Comparison of ENCODE assay signal across 28 mouse cellular contexts in genomic region chr7:18779337-18779781, GRCm38 (mm10). TPM values are rescaled to one million over a fixed set of nuclear protein-coding genes. Genes with fewer than 3 reads are reported as not detected.
A peak's percentile ranks its signal among the peaks of the same experiment; 100 is the strongest.
DNase-seq lines count a peak whose midpoint lies in the region; ATAC-seq lines count a peak whose summit lies in the region.
"Had no signal": no experiment of that assay in that cellular context is flagged by ENCODE, and none has a peak within 500 bp of the region (broad histone marks: within the 10 kb centered on the region; RNA-seq: fewer than 3 reads in every experiment).

No protein-coding gene starts in this region.

- no peaks in the 10 kb centered on the region for H3K4me1 ChIP-seq in limb, embryonic 15.5 days
- no peaks in the 10 kb centered on the region for H3K4me1 ChIP-seq in limb, embryonic 10.5 days
- H3K4me1 ChIP-seq in midbrain, embryonic 10.5 days: no peaks in the 10 kb centered on the region
- no peaks in the 10 kb centered on the region for H3K4me1 ChIP-seq in midbrain, embryonic 11.5 days (ENCODE audit: control insufficient read depth, insufficient read depth, low read length)
- H3K4me1 ChIP-seq: embryonic facial prominence, embryonic 15.5 days; limb, embryonic 12.5 days; liver, embryonic 13.5 days; midbrain, embryonic 15.5 days had no signal

- intact Hi-C loops in heart, postnatal 25 days (cut with DNase I): no loop called here
- intact Hi-C loops in left cerebral cortex, postnatal 14 days (cut with DNase I): no loop called here

- no peak overlapping the region for H3K27ac ChIP-seq in limb, embryonic 15.5 days
- H3K27ac ChIP-seq in limb, embryonic 10.5 days: no peak overlapping the region
- H3K27ac ChIP-seq in midbrain, embryonic 10.5 days (replicated peaks): no peak overlapping the region
- no peak overlapping the region for H3K27ac ChIP-seq in midbrain, embryonic 11.5 days (ENCODE audit: low read depth, low read length)
- H3K27ac ChIP-seq: embryonic facial prominence, embryonic 15.5 days; left cerebral cortex, adult 2 months; limb, embryonic 12.5 days; liver, embryonic 13.5 days; midbrain, embryonic 15.5 days had no signal

- H3K4me2 ChIP-seq in limb, embryonic 15.5 days: no peak overlapping the region
- no peak overlapping the region for H3K4me2 ChIP-seq in midbrain, embryonic 11.5 days
- H3K4me2 ChIP-seq: embryonic facial prominence, embryonic 15.5 days; limb, embryonic 12.5 days; liver, embryonic 13.5 days; midbrain, embryonic 15.5 days had no signal

- H3K9me3 ChIP-seq in limb, embryonic 15.5 days: no peaks in the 10 kb centered on the region
- H3K9me3 ChIP-seq in limb, embryonic 10.5 days (replicated peaks): no peaks in the 10 kb centered on the region
- H3K9me3 ChIP-seq in midbrain, embryonic 10.5 days (replicated peaks): no peaks in the 10 kb centered on the region
- no peaks in the 10 kb centered on the region for H3K9me3 ChIP-seq in midbrain, embryonic 11.5 days (ENCODE audit: control insufficient read depth, low read length)
- H3K9me3 ChIP-seq: embryonic facial prominence, embryonic 15.5 days; limb, embryonic 12.5 days; liver, embryonic 13.5 days had no signal

- H3K4me3 ChIP-seq in limb, embryonic 15.5 days: no peak overlapping the region
- H3K4me3 ChIP-seq in limb, embryonic 10.5 days: no peak overlapping the region
- H3K4me3 ChIP-seq in midbrain, embryonic 10.5 days: no peak overlapping the region
- no peak overlapping the region for H3K4me3 ChIP-seq in midbrain, embryonic 11.5 days (ENCODE audit: low read depth, low read length)
- H3K4me3 ChIP-seq: embryonic facial prominence, embryonic 15.5 days; left cerebral cortex, adult 2 months; limb, embryonic 12.5 days; liver, embryonic 13.5 days; midbrain, embryonic 15.5 days; myocyte had no signal

- 0 out of 2 replicates have a peak, but pooled peaks have one; percentile 40 for ATAC-seq in limb, embryonic 15.5 days (ENCODE audit: insufficient number of reproducible peaks, low FRiP score, low TSS enrichment, low read depth)
- ATAC-seq in midbrain, embryonic 11.5 days (ENCODE audit: low FRiP score): no peak
- ATAC-seq: hindbrain, embryonic 16.5 days; intestine, postnatal 0 days; midbrain, embryonic 15.5 days had no signal

- H3K36me3 ChIP-seq in limb, embryonic 15.5 days: no peaks in the 10 kb centered on the region
- H3K36me3 ChIP-seq in limb, embryonic 10.5 days: no peaks in the 10 kb centered on the region
- H3K36me3 ChIP-seq in midbrain, embryonic 10.5 days: no peaks in the 10 kb centered on the region
- H3K36me3 ChIP-seq in midbrain, embryonic 11.5 days (ENCODE audit: control insufficient read depth, insufficient read depth, low read length): no peaks in the 10 kb centered on the region
- H3K36me3 ChIP-seq: embryonic facial prominence, embryonic 15.5 days; limb, embryonic 12.5 days; liver, embryonic 13.5 days; midbrain, embryonic 15.5 days had no signal

- no peak overlapping the region for H3K9ac ChIP-seq in limb, embryonic 15.5 days
- no peak overlapping the region for H3K9ac ChIP-seq in midbrain, embryonic 11.5 days (ENCODE audit: low read length)
- H3K9ac ChIP-seq: embryonic facial prominence, embryonic 15.5 days; limb, embryonic 12.5 days; liver, embryonic 13.5 days; midbrain, embryonic 15.5 days had no signal

- no peaks in the 10 kb centered on the region for H3K27me3 ChIP-seq in limb, embryonic 15.5 days
- no peaks in the 10 kb centered on the region for H3K27me3 ChIP-seq in limb, embryonic 10.5 days (ENCODE audit: low read depth, poor library complexity, severe bottlenecking)
- no peaks in the 10 kb centered on the region for H3K27me3 ChIP-seq in midbrain, embryonic 10.5 days (ENCODE audit: low read depth, poor library complexity, severe bottlenecking)
- H3K27me3 ChIP-seq in midbrain, embryonic 11.5 days (ENCODE audit: control insufficient read depth, insufficient read depth, low read length): no peaks in the 10 kb centered on the region
- H3K27me3 ChIP-seq: embryonic facial prominence, embryonic 15.5 days; limb, embryonic 12.5 days; liver, embryonic 13.5 days; midbrain, embryonic 15.5 days had no signal

- DNase-seq in heart, adult 8-10 months (ENCODE audit: low spot score): peak; percentile 19
- no peak for DNase-seq in heart, postnatal 25 days (ENCODE audit: low spot score)
- DNase-seq in limb, embryonic 10.5 days (ENCODE audit: low spot score): no peak
- DNase-seq in midbrain, embryonic 10.5 days (ENCODE audit: low spot score): peak; percentile 5
- DNase-seq in midbrain, embryonic 11.5 days (ENCODE audit: low spot score, missing footprints): no peak
- DNase-seq in left cerebral cortex, postnatal 14 days (ENCODE audit: low spot score in 2 of 2): no peak
- DNase-seq in cerebellum, adult 11-12 months: no peak
- DNase-seq: adrenal gland, postnatal 36 days; cerebellum, adult 2 months; cerebellum, postnatal 36 days; kidney, postnatal 36 days; liver, embryonic 13.5 days; spleen, adult 18-20 months; thymus, postnatal 36 days had no signal

RNA-seq across cellular contexts. Expression of gene Psg19, which starts 19.0 kb away (rescaled TPM):
- not detected for total RNA-seq in heart, adult 8-10 months (2022)
- total RNA-seq in heart, postnatal 25 days (2021): not detected
- polyA plus RNA-seq in limb, embryonic 15.5 days (2015; fragmentation: Nextera tagmentation; extraction: Ambion mirVana): not detected in 2 replicates
- not detected in 2 replicates for polyA plus RNA-seq in limb, embryonic 10.5 days (2016; fragmentation: Nextera tagmentation; extraction: Ambion mirVana)
- not detected in 2 replicates for polyA plus RNA-seq in midbrain, embryonic 10.5 days (2016; fragmentation: Nextera tagmentation; extraction: Ambion mirVana)
- polyA plus RNA-seq in midbrain, embryonic 11.5 days (2014; fragmentation: Nextera tagmentation; extraction: Ambion mirVana): not detected in 2 replicates
- not detected for total RNA-seq in left cerebral cortex, postnatal 14 days (2021)
- total RNA-seq: adrenal gland, postnatal 36 days; CH12.LX; gastrocnemius, adult 18-20 months; gastrocnemius, postnatal 4 days; hematopoietic stem cell, adult 5-6 weeks; left cerebral cortex, adult 2 months; MEL had no signal
- polyA plus RNA-seq: embryonic facial prominence, embryonic 15.5 days; hindbrain, embryonic 16.5 days; intestine, postnatal 0 days; limb, embryonic 12.5 days; liver, embryonic 13.5 days; midbrain, embryonic 15.5 days; myocyte; neural tube, embryonic 14.5 days had no signal

RNA-seq across cellular contexts. Expression of gene Psg17, which starts 42.0 kb away (rescaled TPM):
- total RNA-seq in heart, adult 8-10 months (2022): not detected
- not detected for total RNA-seq in heart, postnatal 25 days (2021)
- not detected in 2 replicates for polyA plus RNA-seq in limb, embryonic 15.5 days (2015; fragmentation: Nextera tagmentation; extraction: Ambion mirVana)
- not detected in 2 replicates for polyA plus RNA-seq in limb, embryonic 10.5 days (2016; fragmentation: Nextera tagmentation; extraction: Ambion mirVana)
- polyA plus RNA-seq in midbrain, embryonic 10.5 days (2016; fragmentation: Nextera tagmentation; extraction: Ambion mirVana): not detected in 2 replicates
- polyA plus RNA-seq in midbrain, embryonic 11.5 days (2014; fragmentation: Nextera tagmentation; extraction: Ambion mirVana): 0.10 TPM in 1 of 2 replicates, not detected in the other
- not detected for total RNA-seq in left cerebral cortex, postnatal 14 days (2021)
- total RNA-seq: adrenal gland, postnatal 36 days; CH12.LX; gastrocnemius, adult 18-20 months; gastrocnemius, postnatal 4 days; hematopoietic stem cell, adult 5-6 weeks; left cerebral cortex, adult 2 months; MEL had no signal
- polyA plus RNA-seq: embryonic facial prominence, embryonic 15.5 days; hindbrain, embryonic 16.5 days; intestine, postnatal 0 days; liver, embryonic 13.5 days; midbrain, embryonic 15.5 days had no signal

Comparison
In these comparisons a context has a peak if more than half of its experiments do, and no peak if none do; other contexts are left out.
1. DNase-seq: peak in heart, adult 8-10 months (single experiment) and midbrain, embryonic 10.5 days (single experiment); none in heart, postnatal 25 days (single experiment), limb, embryonic 10.5 days (single experiment), midbrain, embryonic 11.5 days (single experiment), left cerebral cortex, postnatal 14 days (0 of 2) and cerebellum, adult 11-12 months (single experiment).